Mouse (Mus musculus) cerebellum, postnatal 4 days (tissue): ENCODE data around the gene Cpe.

Experiments
- DNase-seq, 2 experiments: peaks; one replicate each; pipeline ENCODE4 v3.0.0; 2022; ENCODE audit warnings: low spot score in 2 of 2, mixed read lengths in 1 of 2

Cpe gene

DNA sequence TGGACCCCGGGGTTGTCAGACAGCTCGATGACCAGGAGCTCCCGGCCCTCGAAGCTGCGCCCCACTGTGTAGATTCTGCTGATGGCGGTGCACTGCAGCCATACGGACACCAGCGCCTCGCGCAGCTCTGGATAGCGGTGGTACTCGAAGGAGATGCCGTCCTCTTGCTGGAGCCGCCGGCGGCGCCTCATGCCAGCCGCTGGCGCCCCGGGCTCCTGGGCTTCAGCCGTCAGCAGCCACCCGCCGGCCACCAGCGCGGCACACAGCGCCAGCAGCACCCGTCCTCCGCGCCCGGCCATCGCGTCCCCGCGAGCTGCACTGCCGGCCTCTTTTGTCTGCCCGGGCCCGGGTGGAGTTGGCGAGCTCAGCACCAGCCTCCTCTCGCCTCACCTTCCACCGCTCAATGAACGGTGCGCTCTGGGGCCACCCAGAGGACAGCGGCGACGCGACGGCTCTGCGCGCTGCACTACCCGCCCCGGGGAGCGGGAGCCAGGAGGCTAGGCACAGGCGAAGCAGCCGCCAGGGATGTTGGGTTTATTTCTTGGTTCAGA lies at the start of gene Cpe:
Gene Cpe, minus strand, starts transcription at position 404 of the 551 bp plus-strand sequence.
- peak; percentile 75 to 87 for DNase-seq

DNA sequence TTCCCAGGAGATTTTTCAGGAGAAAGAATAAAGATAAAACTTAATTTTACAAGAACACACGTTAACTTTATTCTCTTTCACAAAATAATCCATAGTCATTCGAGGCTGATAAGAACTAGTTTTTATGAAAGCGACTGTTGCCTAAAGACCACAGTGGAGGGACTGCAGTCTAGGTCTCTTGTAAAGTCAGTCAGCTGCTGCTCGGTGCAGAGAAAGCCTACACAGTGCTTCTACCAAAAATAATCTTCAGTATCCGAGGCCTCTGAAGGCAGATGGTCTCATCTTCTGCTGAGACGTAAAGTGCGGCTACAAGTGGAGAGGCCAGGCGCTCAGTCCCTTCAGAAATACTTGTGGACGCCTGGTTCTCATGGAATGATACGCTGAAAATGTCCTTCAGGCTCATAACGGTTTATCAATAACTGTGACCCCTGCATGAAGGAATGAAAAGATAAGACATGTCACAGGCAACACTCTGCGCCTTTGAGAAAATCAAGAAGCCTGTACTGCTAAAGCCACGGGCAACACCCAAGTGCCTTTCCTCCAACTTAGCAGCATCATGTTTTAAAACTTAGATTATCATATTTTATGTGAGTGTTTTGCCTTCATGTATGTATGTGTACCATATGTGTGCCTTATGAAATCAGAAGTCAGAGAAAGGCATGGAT lies 47.8 kb upstream of the Cpe start:
- no peak for DNase-seq

DNA sequence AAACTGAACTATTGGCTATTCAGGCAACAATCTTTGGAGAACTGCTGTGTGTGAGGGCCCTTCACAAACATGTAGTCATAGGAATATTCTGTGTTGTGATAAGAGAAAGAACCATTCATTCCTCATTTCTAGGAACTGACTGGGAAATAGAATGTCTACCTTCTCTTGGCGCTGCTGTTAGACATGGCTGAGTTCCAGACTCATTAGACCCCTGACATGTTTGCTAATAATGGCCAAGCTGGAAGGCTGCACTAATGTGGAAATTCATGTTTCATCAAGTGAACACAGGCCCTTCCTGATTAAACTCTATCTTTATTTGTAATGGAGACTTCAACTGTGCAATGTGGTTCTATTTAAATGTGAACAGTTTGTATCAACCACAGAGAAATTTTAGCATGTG lies 46.1 kb upstream of the Cpe start:
- no peak for DNase-seq

DNA sequence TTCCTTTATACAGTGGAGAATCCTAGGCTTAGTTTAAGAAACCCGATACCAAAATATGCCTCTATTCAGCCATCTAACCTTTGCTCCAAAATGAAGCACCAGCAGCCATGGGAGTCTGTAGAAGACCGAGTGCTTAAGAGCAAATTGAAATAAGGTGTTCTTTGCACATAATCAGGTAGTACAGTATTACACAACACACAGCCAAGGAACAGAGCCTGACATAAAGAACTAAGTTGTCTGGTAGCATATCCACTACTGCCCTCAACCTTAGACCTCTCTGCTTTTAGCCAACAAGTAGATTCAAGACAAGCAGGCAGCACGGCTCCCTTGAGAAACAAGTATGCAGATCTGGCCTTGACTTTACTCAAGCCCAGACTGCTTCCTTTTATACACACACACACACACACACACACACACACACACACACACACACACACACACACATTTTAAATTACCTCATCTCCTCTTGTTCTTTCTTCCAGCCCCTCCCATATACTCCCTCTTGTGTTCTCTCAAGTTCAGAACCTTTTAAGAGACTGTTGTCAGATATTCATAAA lies 44.0 kb upstream of the Cpe start:
- no peak for DNase-seq

DNA sequence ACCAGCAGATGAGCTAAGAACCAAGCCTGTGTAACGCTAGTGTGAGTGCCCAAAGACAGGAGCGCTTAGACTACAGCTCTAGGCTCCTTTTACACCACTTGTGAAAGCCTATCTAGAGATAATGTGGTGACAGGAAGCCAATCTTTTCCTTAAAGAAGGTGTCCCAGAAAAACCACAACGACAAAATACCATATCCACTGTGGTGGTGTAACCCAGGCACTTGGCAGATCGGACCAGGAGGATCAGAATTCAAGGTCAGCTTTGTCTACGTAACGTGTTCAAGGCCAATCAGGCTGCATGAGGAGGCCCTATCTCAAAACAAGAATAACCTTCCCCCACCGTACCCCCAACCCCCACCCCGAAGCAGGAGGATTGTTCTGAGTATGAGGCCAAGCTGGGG lies 42.3 kb upstream of the Cpe start:
- no peak for DNase-seq

DNA sequence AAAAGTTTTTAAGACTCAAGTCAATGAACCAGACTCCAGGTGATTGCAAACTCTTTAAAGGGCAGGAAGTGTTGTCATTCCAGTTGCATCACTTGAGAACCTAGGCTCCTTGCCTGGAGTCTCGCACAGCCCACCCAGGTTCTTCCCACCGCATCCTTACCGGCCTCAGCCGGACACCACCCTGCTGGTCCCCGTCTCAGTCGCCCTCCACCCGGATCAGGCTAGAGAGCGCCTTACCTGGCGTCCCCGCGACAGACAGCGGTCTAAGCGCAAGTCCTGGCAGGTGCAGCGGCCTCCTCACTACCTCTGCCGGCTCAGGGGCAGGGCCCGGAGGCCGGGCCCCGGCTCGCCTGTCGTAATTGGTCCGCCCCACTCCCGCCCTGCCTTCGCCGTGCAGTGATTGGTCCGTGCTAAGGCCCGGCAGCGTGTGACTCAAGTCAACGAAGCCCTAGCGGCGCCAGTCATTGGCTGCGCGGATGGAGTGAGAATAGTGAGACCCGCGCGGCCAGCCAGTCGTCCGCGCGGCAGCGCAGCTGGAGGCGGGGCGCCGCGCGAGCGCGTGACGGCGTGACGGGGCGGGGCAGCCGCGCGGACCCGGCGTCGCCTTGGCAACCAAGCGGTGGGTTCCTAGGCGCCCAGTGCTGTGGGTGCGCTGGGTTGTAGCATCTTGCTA lies 40.6 kb upstream of the Cpe start, which contains the start of gene Msmo1:
Gene Msmo1, minus strand, starts transcription at position 522 of the 673 bp plus-strand sequence.
- DNase-seq: peak; percentile 85 to 93

DNA sequence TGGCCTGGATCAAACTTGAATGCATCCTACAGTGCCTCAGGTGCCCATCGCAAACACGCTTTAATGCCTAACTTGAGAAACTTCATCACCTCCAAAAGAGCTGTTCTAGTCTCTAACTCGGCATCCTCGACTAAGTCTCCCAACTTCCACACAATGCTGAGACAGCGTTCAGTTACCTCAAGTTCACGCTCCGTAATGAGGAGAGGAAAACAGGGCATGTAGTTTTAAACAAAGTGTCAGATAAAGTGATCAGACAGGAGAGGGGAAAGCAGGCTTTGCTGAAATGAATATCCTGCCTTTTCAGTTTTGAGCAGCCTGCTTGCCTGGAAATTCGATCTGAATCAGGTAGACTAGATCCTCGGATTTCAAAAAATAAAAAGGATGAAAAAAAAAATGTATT lies 39.7 kb upstream of the Cpe start:
- no peak for DNase-seq

DNA sequence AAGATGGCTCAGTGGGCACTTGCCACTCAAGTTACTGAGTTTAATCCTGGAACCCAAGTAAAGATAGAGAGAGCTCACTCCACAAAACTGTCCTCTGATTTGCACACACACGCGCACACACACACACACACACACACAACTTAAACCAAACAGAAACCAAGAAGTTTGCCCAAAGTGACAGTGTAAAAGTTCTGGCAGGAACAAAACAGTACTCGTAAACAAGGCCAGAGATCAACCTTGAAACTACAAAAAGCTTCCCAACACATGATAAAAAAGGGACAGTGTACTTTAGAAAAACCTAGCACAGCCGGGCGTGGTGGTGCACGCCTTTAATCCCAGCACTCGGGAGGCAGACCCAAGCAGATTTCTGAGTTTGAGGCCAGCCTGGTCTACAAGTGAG lies 35.3 kb upstream of the Cpe start:
- no peak for DNase-seq

DNA sequence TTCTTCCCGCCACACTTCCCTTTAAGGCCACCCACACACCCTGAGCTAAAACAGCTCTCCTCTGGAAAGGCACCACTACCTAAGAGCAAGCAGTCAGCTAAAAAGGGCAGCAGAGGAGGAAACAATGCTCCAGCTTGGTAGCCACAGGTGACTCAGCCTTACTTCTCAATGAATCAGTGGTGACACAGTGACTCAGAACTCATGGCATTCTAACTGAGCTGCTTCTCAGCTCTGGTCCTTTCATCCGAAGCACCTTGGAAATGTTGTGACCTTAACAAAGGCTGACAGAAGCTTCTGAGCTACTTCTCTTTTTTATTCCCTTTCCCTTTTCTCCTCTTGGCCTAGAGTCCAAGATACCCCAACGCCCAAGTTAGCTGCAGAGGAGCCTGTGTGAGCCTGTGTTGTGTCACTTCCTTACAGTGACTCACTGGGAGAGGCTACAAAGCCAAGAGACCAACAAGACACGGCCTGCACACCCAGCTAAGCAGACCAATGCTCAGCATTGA lies 33.4 kb upstream of the Cpe start:
- no peak for DNase-seq

DNA sequence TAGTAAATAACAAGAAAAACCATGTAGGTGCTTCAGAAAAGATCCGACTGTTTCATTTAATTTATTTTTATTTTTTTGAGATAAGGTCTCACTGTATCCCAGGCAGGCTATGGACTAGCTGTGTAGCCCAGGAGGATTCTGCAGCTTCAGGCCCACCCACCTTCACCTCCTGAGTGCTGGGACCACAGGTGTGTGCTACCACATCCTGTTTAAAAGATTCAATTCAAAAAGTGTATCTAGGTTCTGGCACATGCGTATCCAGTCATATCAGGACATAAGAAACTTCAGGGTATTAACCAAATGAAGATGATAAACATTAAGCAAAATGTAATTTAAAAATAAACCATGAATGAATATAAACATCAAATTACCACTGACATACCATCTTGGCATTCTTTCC lies 30.4 kb upstream of the Cpe start:
- DNase-seq: no peak

DNA sequence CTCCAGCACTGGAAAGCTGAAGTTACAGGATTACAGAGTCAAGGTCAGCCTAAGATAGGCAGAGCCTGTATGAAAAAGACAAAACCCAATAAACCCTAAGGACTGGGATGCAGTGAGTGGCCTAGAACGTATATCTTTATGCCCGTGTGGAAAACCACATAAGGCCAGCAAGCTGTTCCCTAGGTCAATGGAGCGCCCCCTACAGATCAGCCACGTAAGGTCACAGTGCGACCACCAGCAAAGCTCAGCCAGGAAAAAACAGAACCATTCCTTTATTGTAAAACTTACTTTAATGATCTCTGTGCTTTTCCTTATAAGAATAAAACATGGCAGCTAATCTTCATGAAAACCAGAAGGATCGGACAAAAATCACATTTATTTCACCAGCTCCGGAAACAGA lies 25.0 kb upstream of the Cpe start:
- no peak for DNase-seq

DNA sequence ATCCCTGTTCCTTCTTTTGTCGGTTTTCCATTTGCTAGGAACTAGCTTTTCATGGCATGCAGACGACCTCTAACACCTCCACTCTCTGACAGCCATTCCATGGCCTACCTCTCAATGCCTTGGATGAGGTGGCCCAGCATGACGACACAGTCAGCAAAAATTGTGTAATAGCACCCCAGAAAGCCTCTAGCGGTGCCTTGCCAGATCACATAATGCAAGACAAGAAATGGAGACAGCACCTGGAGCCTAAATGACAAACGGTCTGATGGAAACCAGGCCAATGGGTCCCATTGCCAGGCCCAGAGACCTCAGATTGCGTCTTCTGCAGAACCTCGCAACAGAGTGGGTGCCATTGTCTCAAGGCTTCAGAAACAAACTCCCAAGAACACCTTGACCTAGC lies 19.6 kb upstream of the Cpe start:
- no peak for DNase-seq

DNA sequence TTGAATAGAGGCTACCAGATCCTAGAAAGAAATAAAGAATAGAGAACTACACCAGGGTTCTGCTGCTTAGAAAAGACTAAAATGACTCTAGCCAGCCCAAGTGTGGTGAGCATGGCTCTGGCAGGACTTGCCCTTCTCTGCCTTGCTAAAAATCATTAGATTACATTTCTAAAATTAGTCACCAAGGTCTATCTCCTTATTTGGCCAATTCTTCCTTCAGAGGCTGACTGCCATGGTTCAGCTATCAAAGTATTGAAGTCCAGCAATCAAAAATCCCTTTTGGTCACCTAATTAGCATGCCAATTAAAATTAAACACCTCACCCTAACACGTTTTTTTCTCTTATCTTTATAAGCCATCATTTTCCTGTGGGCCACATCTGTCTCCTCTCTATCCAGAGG lies 18.7 kb upstream of the Cpe start:
- no peak for DNase-seq

DNA sequence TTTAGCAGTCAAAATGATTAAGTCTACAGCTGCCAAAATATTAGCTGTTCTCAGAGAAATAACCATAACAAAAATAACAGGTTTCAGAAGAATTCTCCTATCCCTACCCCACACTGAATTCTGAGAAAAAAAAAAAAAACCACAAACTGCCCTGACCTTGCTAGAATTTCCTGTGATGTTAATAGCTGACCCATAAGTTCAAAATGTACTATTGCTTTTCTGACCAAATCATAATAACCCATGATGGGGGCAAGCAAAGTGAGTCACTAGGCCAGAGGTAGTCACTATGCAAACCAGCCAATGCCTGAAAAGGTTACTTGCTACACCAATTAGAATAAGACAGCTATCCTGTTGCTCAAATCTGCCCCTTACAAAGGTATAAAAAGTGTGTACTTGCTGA lies 14.6 kb upstream of the Cpe start:
- no peak for DNase-seq

DNA sequence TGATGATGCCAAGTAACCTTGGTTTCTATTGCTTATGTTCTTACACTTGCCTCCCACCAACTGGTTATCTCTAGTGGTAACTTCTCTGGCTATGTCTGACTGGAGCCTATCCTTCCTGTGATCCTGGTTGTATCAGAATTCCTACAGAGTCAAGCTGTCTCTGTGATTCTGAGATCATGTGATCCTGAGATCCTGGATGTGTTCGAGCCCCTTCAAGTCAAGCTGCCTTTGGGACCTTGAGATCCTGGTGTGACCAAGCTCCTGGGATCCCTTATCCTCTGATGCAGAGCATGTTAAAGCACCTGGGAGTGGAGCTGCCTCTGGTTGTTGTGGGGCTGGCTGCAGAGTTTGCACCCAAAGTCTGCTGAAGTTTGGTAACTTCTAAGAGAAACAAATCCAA lies 10.3 kb upstream of the Cpe start:
- DNase-seq: no peak

DNA sequence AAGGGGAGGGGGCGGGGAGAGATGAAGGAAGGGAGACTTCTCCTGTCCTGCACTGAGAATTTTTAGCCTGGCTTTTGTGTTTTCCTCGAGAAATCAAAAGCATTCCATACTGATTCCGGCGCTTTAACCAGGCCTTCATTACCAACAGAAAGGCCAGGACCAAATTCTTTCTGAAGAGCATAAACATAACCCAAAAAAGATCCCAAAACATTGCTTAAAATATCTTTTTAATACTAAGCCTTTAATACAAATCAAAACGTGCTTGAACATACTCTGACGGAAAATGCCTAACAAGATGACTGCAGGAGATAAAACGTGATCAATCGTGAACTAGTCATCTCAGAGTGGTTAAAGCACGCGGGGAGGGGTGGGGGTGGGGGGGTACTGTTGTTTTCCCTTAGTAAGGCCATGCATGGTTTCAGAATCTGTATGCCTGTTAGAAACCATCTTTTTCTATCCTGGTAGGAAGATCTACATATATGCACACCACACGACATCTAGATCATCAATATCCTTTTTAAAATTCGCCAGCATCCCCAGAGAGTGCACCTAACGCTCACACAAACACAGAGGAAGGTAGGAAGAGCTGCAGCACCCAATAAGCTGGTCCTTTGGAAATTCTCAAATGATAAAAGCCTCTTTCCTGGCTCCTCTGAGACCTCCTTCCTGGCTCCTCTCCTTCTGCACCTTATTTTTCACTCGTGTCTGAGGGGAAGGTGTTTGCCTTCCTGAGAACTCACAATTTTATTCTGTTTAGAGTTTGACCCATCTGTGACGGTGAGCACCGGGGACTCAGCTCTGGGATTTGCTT lies 1.1 kb downstream of the Cpe start:
- DNase-seq: peak in 1 of 2 experiments; percentile 6

DNA sequence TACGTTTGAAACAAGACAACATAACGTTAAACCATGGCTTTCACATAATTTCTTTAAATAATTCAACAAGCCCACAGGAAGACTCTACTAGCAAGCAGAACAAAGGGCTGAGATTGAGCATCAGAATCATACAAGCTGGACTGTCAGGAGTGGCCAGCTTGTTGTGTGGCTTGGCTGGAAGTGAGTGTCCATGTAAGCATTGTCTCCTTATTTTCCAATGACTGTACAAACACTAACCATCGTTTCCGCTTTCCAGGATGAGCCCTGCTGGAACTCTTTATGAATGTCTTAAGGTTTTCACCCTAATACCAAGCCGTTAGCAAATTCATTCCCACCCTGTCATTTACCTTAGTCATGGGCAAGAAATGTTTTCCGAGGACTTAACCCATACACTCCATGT lies 2.0 kb downstream of the Cpe start:
- DNase-seq: no peak

DNA sequence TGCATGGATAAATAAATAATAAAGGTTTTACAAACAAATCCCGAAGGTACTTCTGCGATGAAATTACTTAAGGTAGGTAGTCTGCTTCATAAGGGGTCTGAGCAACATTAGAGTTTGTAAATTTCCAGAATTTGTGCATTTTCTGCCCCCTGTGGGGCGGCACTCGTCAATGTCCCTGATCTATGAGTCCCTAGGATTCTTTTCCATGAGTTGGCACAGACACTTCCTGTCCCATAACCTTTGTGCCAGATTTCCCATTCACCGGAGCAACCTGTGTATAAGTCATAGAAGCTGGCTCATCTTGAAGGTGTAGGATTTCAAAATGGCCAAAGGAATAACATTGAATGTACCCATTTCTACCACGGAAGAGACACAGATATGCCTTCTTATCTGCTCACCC lies 2.5 kb downstream of the Cpe start:
- DNase-seq: no peak

DNA sequence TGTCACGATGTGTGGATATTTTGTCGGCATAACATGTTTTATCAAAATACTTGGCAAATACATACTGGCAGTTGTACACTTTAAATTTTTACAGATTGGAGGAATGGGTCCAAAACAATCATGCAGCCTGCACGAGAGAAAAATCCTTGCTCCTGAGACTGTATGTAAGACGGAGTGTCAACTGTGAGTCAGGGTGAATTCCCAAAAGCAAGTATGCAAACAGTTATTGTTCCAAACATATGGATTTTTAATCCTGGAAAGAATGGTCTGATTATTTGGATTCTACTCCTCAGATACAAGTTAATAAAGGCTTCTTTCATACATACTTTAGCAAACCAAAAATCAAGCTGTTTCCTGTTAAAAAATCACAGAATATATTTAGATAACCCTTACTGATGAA lies 4.1 kb downstream of the Cpe start:
- no peak for DNase-seq

DNA sequence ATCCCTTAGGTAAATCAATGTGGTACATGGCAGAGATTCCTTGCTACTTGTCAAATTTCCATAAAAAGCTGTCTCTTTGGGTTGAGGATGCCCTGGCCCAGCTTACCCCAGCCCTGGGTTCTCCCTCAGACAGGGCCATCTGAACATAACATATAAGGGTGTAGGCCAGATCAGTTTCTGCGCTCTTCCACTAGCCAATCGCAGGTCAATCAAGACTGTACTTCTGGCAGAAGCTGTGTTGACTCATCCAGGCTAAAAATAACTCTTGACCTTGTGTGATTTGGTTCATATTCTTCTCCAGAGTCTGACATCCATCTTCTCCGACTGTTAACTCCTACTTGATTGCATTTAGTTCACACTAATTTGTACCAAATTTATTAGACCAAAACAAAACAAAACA lies 4.7 kb downstream of the Cpe start:
- no peak for DNase-seq

DNA sequence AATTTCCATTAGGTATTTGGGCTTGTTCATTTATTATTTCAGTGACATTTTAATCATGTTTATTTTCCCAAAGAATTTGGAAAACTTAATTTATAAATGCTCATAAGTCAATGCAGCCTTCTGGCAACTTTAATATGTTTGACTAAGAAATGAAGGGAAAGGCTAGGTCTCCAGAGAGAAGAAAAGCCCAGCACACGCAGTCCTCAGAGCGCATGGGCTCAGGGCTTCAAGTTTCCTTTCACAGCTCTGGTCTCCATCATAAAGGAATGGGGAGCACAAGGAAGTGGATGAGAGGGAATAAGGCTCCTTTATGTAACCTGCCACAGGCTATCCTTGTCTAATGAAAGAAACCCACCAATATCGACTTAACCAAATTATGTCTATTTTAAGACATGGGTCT lies 10.4 kb downstream of the Cpe start:
- DNase-seq: no peak

DNA sequence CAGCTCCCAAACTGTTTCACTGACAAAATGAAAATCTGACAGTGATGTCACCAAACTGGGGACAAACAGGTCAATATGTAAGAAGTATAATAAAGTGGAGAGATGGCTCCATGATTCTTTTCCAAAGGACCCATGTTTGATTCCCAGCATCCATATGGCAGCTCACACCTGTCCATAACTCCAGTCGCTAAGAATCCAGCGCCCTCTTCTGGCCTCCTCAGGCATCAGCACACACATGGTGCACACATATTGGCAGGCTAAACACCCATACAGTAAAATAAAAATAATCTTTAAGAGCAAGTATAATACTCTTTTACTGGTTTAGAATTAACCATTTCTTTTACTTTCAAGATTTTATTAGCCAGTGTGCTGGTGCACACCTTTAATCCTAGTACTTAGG lies 16.5 kb downstream of the Cpe start:
- DNase-seq: no peak
